Mouse (Mus musculus) midbrain, embryonic 12.5 days (tissue): Measurements from ENCODE around the gene Tgfa. TPM values are rescaled to one million over a fixed set of nuclear protein-coding genes. Genes with fewer than 3 reads are reported as not detected.

Experiments
- ATAC-seq: fragments of 200-750 bp; cut with Nextera tagmentation; 2 replicates; pipeline ENCODE4 v1.8.0; 2017; ENCODE audit warnings: low read depth, moderate TSS enrichment, moderate library complexity; ENCODE audit not compliant: low FRiP score
- H3K27ac ChIP-seq: fragments of 300-500 bp; sonication (generic); replicated peaks from 2 replicates; pipeline ENCODE4 v1.5.1; 2016; ENCODE audit warnings: mild to moderate bottlenecking
- H3K27me3 ChIP-seq: fragments of 300-500 bp; sonication (generic); 2 replicates; pipeline ENCODE4 v1.6.1; 2016; ENCODE audit warnings: mild to moderate bottlenecking
- H3K36me3 ChIP-seq: fragments of 300-500 bp; sonication (generic); 2 replicates; pipeline ENCODE4 v1.6.1; 2016
- H3K4me1 ChIP-seq: fragments of 300-500 bp; sonication (generic); 2 replicates; pipeline ENCODE4 v1.6.1; 2016
- H3K4me2 ChIP-seq: fragments of 300-500 bp; sonication (generic); replicated peaks from 2 replicates; pipeline ENCODE4 v1.6.1; 2016; ENCODE audit warnings: mild to moderate bottlenecking, moderate library complexity
- H3K4me3 ChIP-seq: fragments of 300-500 bp; sonication (generic); 2 replicates; pipeline ENCODE4 v1.5.1; 2016; ENCODE audit warnings: mild to moderate bottlenecking
- H3K9ac ChIP-seq: fragments of 300-500 bp; sonication (generic); replicated peaks from 2 replicates; pipeline ENCODE4 v1.6.1; 2016; ENCODE audit warnings: mild to moderate bottlenecking, moderate library complexity
- H3K9me3 ChIP-seq: fragments of 300-500 bp; sonication (generic); 2 replicates; pipeline ENCODE4 v1.6.1; 2016; ENCODE audit warnings: mild to moderate bottlenecking
- WGBS: fragments of 180-500 bp; shearing (Covaris S2); methylation state at CpG from one replicate; pipeline ENCODE4 v1.1.7; 2016; 5-methylcytosine and 5-hydroxymethylcytosine counted together
- polyA plus RNA-seq: library from polyadenylated mRNA; unstranded; fragments of >200 nt; fragmentation: Nextera tagmentation; extraction: Ambion mirVana; gene quantifications from 2 replicates; pipeline ENCODE4 v1.2.1, GENCODE M21; 2016

The Tgfa gene
- polyA plus RNA-seq, 1 experiment from 2014 or later = 1.8 TPM

- Histone ChIP-seq H3K27me3 (no peaks in the 10 kb centered on the region), H3K36me3 (no peaks in the 10 kb centered on the region), H3K27ac (no peak overlapping the region), H3K4me2 (no peak overlapping the region), H3K9me3 (no peaks in the 10 kb centered on the region), H3K4me1 (peaks cover 5% of the 10 kb centered on the region; the same call in 1 of the 2 replicates), H3K9ac (no peak overlapping the region), H3K4me3 (no peak overlapping the region)
- no peak for ATAC-seq
- 86% methylated on average over 9 of the region's 9 CpGs for WGBS
Observed at GRCm38 (mm10) chr6:86166426-86166825, 28.6 kb upstream of the Tgfa start.

GRCm38 (mm10) chr6:86167851-86168250 is 27.2 kb upstream of the Tgfa start:
- Histone ChIP-seq H3K4me3 (no peak overlapping the region), H3K36me3 (no peaks in the 10 kb centered on the region), H3K4me1 (peaks cover 5% of the 10 kb centered on the region; the same call in 1 of the 2 replicates), H3K4me2 (no peak overlapping the region), H3K9me3 (no peaks in the 10 kb centered on the region), H3K9ac (no peak overlapping the region), H3K27ac (no peak overlapping the region), H3K27me3 (no peaks in the 10 kb centered on the region)
- ATAC-seq = no peak
- WGBS = 81% methylated on average over 5 of the region's 5 CpGs

GRCm38 (mm10) chr6:86169166-86169565 is 25.9 kb upstream of the Tgfa start:
- no peak for ATAC-seq
- Histone ChIP-seq H3K4me3 (no peak overlapping the region), H3K9me3 (no peaks in the 10 kb centered on the region), H3K4me2 (no peak overlapping the region), H3K27ac (no peak overlapping the region), H3K9ac (no peak overlapping the region), H3K27me3 (no peaks in the 10 kb centered on the region), H3K4me1 (peaks cover 3% of the 10 kb centered on the region; the same call in 1 of the 2 replicates), H3K36me3 (no peaks in the 10 kb centered on the region)
- WGBS = 77% methylated on average over 4 of the region's 4 CpGs

- 79% methylated on average over 5 of the region's 5 CpGs for WGBS
- H3K9me3 ChIP-seq = no peaks in the 10 kb centered on the region
- no peaks in the 10 kb centered on the region for H3K27me3 ChIP-seq
- H3K27ac ChIP-seq = no peak overlapping the region
- no peak overlapping the region for H3K9ac ChIP-seq
- H3K4me2 ChIP-seq = no peak overlapping the region
- no peak for ATAC-seq
- H3K36me3 ChIP-seq = no peaks in the 10 kb centered on the region
- H3K4me3 ChIP-seq = no peak overlapping the region
- no peaks in the 10 kb centered on the region for H3K4me1 ChIP-seq
Observed at GRCm38 (mm10) chr6:86176236-86176635, 18.8 kb upstream of the Tgfa start.

GRCm38 (mm10) chr6:86176721-86177120 is 18.3 kb upstream of the Tgfa start:
- Histone ChIP-seq H3K4me3 (no peak overlapping the region), H3K9me3 (no peaks in the 10 kb centered on the region), H3K4me2 (no peak overlapping the region), H3K27me3 (no peaks in the 10 kb centered on the region), H3K4me1 (no peaks in the 10 kb centered on the region), H3K9ac (no peak overlapping the region), H3K27ac (no peak overlapping the region), H3K36me3 (no peaks in the 10 kb centered on the region)
- ATAC-seq = no peak
- WGBS = 82% methylated on average over 6 of the region's 6 CpGs

- H3K27me3 ChIP-seq = peaks cover under 1% of the 10 kb centered on the region; the same call in 1 of the 2 replicates
- 94% methylated on average over 9 of the region's 9 CpGs for whole genome bisulfite sequencing
- no peak overlapping the region for H3K9ac ChIP-seq
Observed at GRCm38 (mm10) chr6:86177331-86177982, 17.6 kb upstream of the Tgfa start.

GRCm38 (mm10) chr6:86180617-86181016 is 14.4 kb upstream of the Tgfa start:
- no peak for ATAC-seq
- WGBS = 83% methylated on average over 2 of the region's 2 CpGs

More at GRCm38 (mm10) chr6:86177331-86177982, 17.6 kb upstream of the Tgfa start:
- no peak for ATAC-seq
- Histone ChIP-seq H3K36me3 (no peaks in the 10 kb centered on the region), H3K4me2 (no peak overlapping the region), H3K4me1 (no peaks in the 10 kb centered on the region), H3K4me3 (no peak overlapping the region), H3K27ac (no peak overlapping the region), H3K9me3 (no peaks in the 10 kb centered on the region)

GRCm38 (mm10) chr6:86182016-86182415 is 13.0 kb upstream of the Tgfa start:
- WGBS = 65% methylated on average over 9 of the region's 9 CpGs
- Histone ChIP-seq H3K36me3 (no peaks in the 10 kb centered on the region), H3K27ac (no peak overlapping the region)

More at GRCm38 (mm10) chr6:86180617-86181016, 14.4 kb upstream of the Tgfa start:
- H3K9me3 ChIP-seq = no peaks in the 10 kb centered on the region
- H3K27me3 ChIP-seq = peaks cover 3% of the 10 kb centered on the region; the same call in 1 of the 2 replicates
- no peak overlapping the region for H3K9ac ChIP-seq
- no peaks in the 10 kb centered on the region for H3K4me1 ChIP-seq
- no peak overlapping the region for H3K27ac ChIP-seq
- H3K4me3 ChIP-seq = no peak overlapping the region
- H3K36me3 ChIP-seq = no peaks in the 10 kb centered on the region
- H3K4me2 ChIP-seq = no peak overlapping the region

GRCm38 (mm10) chr6:86182626-86183025 is 12.4 kb upstream of the Tgfa start:
- Histone ChIP-seq H3K36me3 (no peaks in the 10 kb centered on the region), H3K9me3 (no peaks in the 10 kb centered on the region), H3K4me1 (no peaks in the 10 kb centered on the region), H3K27ac (no peak overlapping the region), H3K4me2 (no peak overlapping the region), H3K4me3 (no peak overlapping the region), H3K9ac (no peak overlapping the region), H3K27me3 (peaks cover 3% of the 10 kb centered on the region; the same call in 1 of the 2 replicates)
- no peak for ATAC-seq
- 89% methylated on average over 5 of the region's 5 CpGs for WGBS

More at GRCm38 (mm10) chr6:86182016-86182415, 13.0 kb upstream of the Tgfa start:
- Histone ChIP-seq H3K4me3 (no peak overlapping the region), H3K4me1 (no peaks in the 10 kb centered on the region), H3K4me2 (no peak overlapping the region), H3K9ac (no peak overlapping the region), H3K27me3 (peaks cover 3% of the 10 kb centered on the region; the same call in 1 of the 2 replicates), H3K9me3 (no peaks in the 10 kb centered on the region)
- no peak for ATAC-seq

- Histone ChIP-seq H3K9ac (no peak overlapping the region), H3K27ac (no peak overlapping the region), H3K4me2 (no peak overlapping the region), H3K4me1 (no peaks in the 10 kb centered on the region), H3K27me3 (peaks cover 3% of the 10 kb centered on the region; the same call in 1 of the 2 replicates), H3K4me3 (no peak overlapping the region), H3K9me3 (no peaks in the 10 kb centered on the region), H3K36me3 (no peaks in the 10 kb centered on the region)
- no peak for ATAC-seq
- 29% methylated on average over 14 of the region's 14 CpGs for WGBS
Observed at GRCm38 (mm10) chr6:86186106-86186955, 8.7 kb upstream of the Tgfa start.

- Histone ChIP-seq H3K9me3 (no peaks in the 10 kb centered on the region), H3K4me2 (no peak overlapping the region), H3K27ac (no peak overlapping the region), H3K9ac (no peak overlapping the region), H3K4me1 (no peaks in the 10 kb centered on the region), H3K36me3 (no peaks in the 10 kb centered on the region), H3K27me3 (peaks cover 5% of the 10 kb centered on the region), H3K4me3 (no peak overlapping the region)
- 84% methylated on average over 11 of the region's 11 CpGs for WGBS
- ATAC-seq = no peak
Observed at GRCm38 (mm10) chr6:86188741-86189480, 6.1 kb upstream of the Tgfa start.
